Mouse (Mus musculus): ENCODE results near the gene Lrig1. TPM values are rescaled to one million over a fixed set of nuclear protein-coding genes. Genes with fewer than 3 reads are reported as not detected.

Lrig1 gene
- total and polyA plus RNA-seq, 2 experiments from 2014 or later = 10.7 to 53.3 TPM

DNA sequence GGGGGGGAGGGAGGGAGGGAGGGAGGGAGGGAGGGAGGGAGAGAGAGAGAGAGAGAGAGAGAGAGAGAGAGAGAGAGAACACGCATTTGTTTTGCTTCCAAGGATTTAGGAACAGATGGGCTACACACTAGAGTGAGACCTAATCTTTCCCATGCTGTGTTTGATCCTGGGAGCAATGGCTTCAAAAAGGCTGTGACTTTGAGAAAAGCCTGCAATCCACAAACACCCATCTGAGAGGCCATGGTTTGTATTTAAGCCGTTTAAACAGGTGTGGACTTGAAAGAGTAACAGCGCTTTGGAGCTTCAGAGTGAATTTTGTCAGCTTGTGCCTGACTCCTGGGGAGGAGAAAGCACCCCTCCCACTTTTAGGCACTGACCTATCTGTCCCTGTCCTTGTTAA, 29.2 kb upstream of the Lrig1 start:
- Histone ChIP-seq H3K4me2 (ENCODE audit: low read depth) (no peak overlapping the region), H3K4me3 (ENCODE audit: low read depth, low read length) (no peak overlapping the region), H3K27me3 (ENCODE audit: insufficient read depth, low read length) (no peaks in the 10 kb centered on the region), H3K9ac (no peak overlapping the region), H3K9me3 (ENCODE audit: low read length) (no peaks in the 10 kb centered on the region), H3K36me3 (ENCODE audit: insufficient read depth) (no peaks in the 10 kb centered on the region), H3K4me1 (ENCODE audit: insufficient read depth) (no peaks in the 10 kb centered on the region), H3K27ac (ENCODE audit: low read depth, low read length) (no peak overlapping the region)
- no peak for DNase-seq
- 32% methylated on average over 3 of the region's 3 CpGs for WGBS
- ATAC-seq = no peak
- no peak for TF ChIP-seq CTCF (IDR thresholded peaks at IDR 0.05; ENCODE audit: low read depth)

DNA sequence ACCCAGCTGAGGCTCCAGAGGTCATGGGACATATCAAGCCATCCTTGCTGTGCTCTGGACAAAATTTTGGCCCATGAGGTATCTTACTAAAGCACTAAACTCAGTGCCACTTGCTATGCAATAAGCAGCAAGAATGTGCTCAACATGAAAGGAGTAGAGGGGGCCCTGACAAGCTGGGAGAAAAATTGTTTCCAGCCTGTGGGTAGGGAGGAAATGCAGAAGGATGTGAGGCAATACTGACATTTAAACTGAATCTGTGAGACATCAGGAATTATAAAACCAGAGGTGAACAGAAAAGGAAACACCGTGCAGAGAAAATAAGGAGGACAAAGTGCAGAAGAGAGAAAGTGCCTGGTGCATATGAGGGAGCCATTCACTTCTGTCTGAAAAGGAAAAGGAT, 24.7 kb upstream of the Lrig1 start:
- Histone ChIP-seq H3K4me2 (ENCODE audit: low read depth) (no peak overlapping the region), H3K27me3 (ENCODE audit: insufficient read depth, low read length) (no peaks in the 10 kb centered on the region), H3K9ac (no peak overlapping the region), H3K27ac (ENCODE audit: low read depth, low read length) (no peak overlapping the region), H3K9me3 (ENCODE audit: low read length) (no peaks in the 10 kb centered on the region), H3K4me3 (ENCODE audit: low read depth, low read length) (no peak overlapping the region), H3K36me3 (ENCODE audit: insufficient read depth) (no peaks in the 10 kb centered on the region), H3K4me1 (ENCODE audit: insufficient read depth) (no peaks in the 10 kb centered on the region)
- 85% methylated on average over 1 of the region's 1 CpGs for WGBS
- TF ChIP-seq CTCF (IDR thresholded peaks at IDR 0.05; ENCODE audit: low read depth) = no peak
- ATAC-seq (no peak), DNase-seq (no peak)

DNA sequence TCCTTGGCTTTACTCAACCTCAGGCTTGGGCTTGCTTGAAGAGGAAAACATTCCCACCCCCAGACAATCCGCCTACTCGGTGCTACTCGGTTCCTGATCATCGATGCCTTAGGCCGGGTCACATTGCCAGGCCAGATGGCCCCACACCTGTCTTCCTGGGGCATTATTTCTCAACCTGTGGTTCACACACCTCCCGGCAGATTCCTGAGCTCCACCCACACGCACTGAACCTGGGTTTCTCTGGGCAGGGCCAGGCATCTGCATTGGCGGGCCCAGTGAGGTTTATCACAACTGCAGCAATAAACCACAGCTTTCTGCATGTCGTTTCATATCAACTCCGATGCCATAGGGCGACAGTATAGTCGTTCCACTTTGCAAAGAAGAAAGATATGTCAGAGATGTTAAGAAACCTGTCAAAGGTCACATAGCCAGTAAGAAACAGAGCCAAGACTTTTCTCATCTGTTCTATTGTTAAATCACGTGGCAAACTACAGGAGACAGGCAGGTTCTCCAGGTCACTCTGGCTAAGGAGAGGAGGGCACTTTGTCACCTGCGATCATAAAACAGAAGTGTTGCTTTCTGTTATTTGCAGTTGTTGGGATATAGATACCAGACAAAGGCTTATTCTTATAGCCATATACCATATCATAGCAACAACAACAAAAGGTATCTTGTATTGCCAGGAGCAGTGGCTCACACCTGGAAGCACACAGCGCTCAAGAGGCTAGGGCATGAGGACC, 18.8 kb upstream of the Lrig1 start:
- 91% methylated on average over 15 of the region's 15 CpGs for WGBS
- H3K4me1 ChIP-seq (ENCODE audit: insufficient read depth) = no peaks in the 10 kb centered on the region

DNA sequence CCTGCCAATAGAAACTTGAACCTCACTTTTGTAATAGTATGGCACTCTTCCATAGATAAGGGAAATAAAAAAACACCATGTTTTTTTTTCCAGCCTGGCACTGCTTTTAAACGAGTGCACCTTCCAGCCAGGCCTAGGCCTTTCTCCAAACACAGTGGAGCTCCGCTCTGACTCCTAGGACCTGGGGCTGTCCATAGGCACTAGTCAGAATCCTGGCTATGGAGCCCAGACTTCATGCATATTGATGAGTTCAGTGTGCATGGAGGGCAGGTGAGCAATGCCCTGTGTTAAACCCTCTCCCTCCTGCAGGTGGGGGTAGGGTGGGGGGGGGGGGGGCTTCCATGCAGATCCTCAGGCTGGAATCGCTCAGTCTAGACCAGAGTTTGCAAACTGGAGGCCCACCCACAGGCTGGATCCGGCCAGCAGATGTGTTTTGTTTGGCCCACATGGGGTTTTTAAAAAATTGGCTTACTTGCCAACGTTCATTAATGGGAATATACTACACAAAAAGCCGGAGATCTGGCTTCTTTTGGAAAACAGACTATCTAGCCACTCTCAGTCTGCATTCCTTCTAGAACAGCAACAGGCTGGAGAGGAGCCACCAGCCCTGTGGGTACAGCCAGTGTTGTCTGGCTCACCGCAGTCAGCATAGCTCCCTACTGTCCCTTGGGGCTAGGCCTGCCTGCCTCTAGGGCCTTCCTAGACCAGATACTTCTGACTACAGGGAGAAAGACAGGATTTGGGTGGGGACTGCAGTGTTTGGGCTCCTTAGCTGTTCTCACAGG, 17.9 kb upstream of the Lrig1 start:
- ATAC-seq = peak; percentile 79
- WGBS = 38% methylated on average over 7 of the region's 7 CpGs

More for the DNA sequence above, 18.8 kb upstream of the Lrig1 start:
- no peak overlapping the region for H3K4me2 ChIP-seq (ENCODE audit: low read depth)
- no peak for TF ChIP-seq CTCF (IDR thresholded peaks at IDR 0.05; ENCODE audit: low read depth)
- H3K27me3 ChIP-seq (ENCODE audit: insufficient read depth, low read length) = no peaks in the 10 kb centered on the region
- H3K36me3 ChIP-seq (ENCODE audit: insufficient read depth) = no peaks in the 10 kb centered on the region
- no peaks in the 10 kb centered on the region for H3K9me3 ChIP-seq (ENCODE audit: low read length)
- no peak overlapping the region for H3K4me3 ChIP-seq (ENCODE audit: low read depth, low read length)
- DNase-seq = no peak
- no peak overlapping the region for H3K27ac ChIP-seq (ENCODE audit: low read depth, low read length)
- no peak for ATAC-seq
- no peak overlapping the region for H3K9ac ChIP-seq

DNA sequence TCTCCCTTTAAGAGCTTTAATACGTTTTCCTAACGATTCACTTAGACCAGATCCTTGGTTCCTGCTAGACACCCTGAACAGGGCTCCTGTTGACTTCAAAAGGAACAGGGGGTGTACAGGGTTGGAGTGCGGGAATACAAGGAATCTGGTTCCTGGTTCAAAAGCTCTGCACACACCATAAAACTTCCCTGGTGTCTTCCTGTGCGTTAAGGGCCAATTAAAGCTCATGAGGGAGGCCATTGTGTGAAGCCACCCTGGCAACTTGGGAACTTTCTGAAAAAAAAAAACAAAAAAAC, 15.6 kb upstream of the Lrig1 start:
- Histone ChIP-seq H3K4me1 (ENCODE audit: insufficient read depth) (no peaks in the 10 kb centered on the region), H3K36me3 (ENCODE audit: insufficient read depth) (no peaks in the 10 kb centered on the region), H3K27me3 (ENCODE audit: insufficient read depth, low read length) (no peaks in the 10 kb centered on the region), H3K9ac (no peak overlapping the region), H3K4me2 (ENCODE audit: low read depth) (no peak overlapping the region; the same call in 1 of the 2 replicates), H3K4me3 (ENCODE audit: low read depth, low read length) (no peak overlapping the region), H3K27ac (ENCODE audit: low read depth, low read length) (no peak overlapping the region), H3K9me3 (ENCODE audit: low read length) (no peaks in the 10 kb centered on the region)
- no peak for TF ChIP-seq CTCF (IDR thresholded peaks at IDR 0.05; ENCODE audit: low read depth)
- DNase-seq (no peak), ATAC-seq (peak; percentile 10; the same call in 1 of the 2 replicates)
- WGBS = 8% methylated on average over 4 of the region's 4 CpGs

More for the DNA sequence above, 17.9 kb upstream of the Lrig1 start:
- peak; percentile 26 for DNase-seq
- H3K27ac ChIP-seq (ENCODE audit: low read depth, low read length) = no peak overlapping the region
- no peak for TF ChIP-seq CTCF (IDR thresholded peaks at IDR 0.05; ENCODE audit: low read depth)
- H3K4me1 ChIP-seq (ENCODE audit: insufficient read depth) = no peaks in the 10 kb centered on the region
- no peak overlapping the region for H3K4me3 ChIP-seq (ENCODE audit: low read depth, low read length)
- H3K9me3 ChIP-seq (ENCODE audit: low read length) = no peaks in the 10 kb centered on the region
- H3K27me3 ChIP-seq (ENCODE audit: insufficient read depth, low read length) = no peaks in the 10 kb centered on the region
- no peak overlapping the region for H3K9ac ChIP-seq
- H3K36me3 ChIP-seq (ENCODE audit: insufficient read depth) = no peaks in the 10 kb centered on the region
- H3K4me2 ChIP-seq (ENCODE audit: low read depth) = no peak overlapping the region

DNA sequence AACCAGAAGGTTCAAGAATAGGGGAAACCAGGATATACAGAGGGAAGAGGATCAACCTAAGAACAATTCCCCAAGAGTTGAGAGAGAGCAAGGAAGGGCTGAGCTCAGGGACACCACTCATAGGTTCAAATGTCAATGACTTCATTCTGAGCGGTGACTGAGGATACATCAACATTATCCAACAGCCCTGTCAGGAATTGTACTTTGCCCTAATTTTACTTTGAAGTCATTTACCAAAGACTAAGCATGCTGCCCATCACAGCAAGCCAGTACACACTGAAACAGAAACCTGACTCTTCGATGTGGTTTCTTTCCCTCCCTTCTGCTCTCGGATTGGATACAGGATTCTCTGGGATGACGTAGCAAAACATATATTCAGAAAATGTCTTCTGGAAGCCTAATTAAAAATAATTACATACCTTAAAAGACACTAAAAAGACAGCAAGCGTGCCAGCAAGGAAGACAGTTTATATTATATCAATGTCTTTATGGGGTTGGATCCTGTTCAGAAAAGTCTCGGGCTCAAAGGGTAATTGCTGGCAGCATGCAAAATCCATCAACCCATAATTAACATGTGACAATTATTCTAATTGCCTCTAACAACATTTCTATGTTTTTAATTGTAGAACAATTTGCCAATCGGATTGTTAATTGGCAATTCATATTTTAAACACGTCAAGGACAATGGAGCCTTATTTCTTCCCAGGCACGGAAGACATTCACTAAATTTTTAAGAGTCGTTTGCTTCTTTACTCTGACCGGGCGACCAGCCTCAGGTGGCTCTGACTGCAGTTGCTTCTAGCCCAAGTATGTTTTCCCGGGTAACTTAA, 15.1 kb upstream of the Lrig1 start:
- Histone ChIP-seq H3K4me3 (ENCODE audit: low read depth, low read length) (no peak overlapping the region), H3K4me2 (ENCODE audit: low read depth) (no peak overlapping the region; the same call in 1 of the 2 replicates), H3K27ac (ENCODE audit: low read depth, low read length) (no peak overlapping the region), H3K9ac (no peak overlapping the region), H3K27me3 (ENCODE audit: insufficient read depth, low read length) (no peaks in the 10 kb centered on the region), H3K4me1 (ENCODE audit: insufficient read depth) (no peaks in the 10 kb centered on the region), H3K9me3 (ENCODE audit: low read length) (no peaks in the 10 kb centered on the region), H3K36me3 (ENCODE audit: insufficient read depth) (no peaks in the 10 kb centered on the region)
- no peak for TF ChIP-seq CTCF (IDR thresholded peaks at IDR 0.05; ENCODE audit: low read depth)
- DNase-seq (peak; percentile 39), ATAC-seq (peak; percentile 38; the same call in 1 of the 2 replicates)
- 17% methylated on average over 13 of the region's 13 CpGs for whole genome bisulfite sequencing

Data from forebrain, postnatal 0 days (tissue).